Mouse (Mus musculus) layer of hippocampus, postnatal 14 days (tissue): Measurements from ENCODE around the gene Fbll1. TPM values are rescaled to one million over a fixed set of nuclear protein-coding genes. Genes with fewer than 3 reads are reported as not detected.
A peak's percentile ranks its signal among the peaks of the same experiment; 100 is the strongest.
"Not testable (repeated sequence)": the region's sequence is repeated elsewhere in the genome, so short reads cannot be mapped to it uniquely, and the experiment has no call there.

Experiments
- DNase-seq, 2 experiments: peaks; one replicate each; pipeline ENCODE4 v3.0.0; 2021 to 2022; ENCODE audit warnings: low spot score in 2 of 2, mixed read lengths in 1 of 2
- long read RNA-seq, 2 experiments: library from polyadenylated mRNA; stranded (forward); transcript quantifications; one replicate each; pipeline ENCODE4 v2.0.0; 2021
- total RNA-seq, 2 experiments: library from RNA; stranded (reverse); gene quantifications; 2 replicates each; pipeline ENCODE4 v1.2.3; 2021

Fbll1 gene
- 10 to 100 TPM; 47.2 to 49.1 TPM for total RNA-seq
- long read RNA-seq, experiment 1, transcript Fbll1-201 (1 exons, 1,503 nt), result major isoform, 66 of 66 reads
- long read RNA-seq, experiment 1, partial matches to known transcripts, result 0 of 66 reads
- long read RNA-seq, experiment 1, other reads (novel, unspliced or antisense), result 0 of 66 reads
- long read RNA-seq, experiment 2, transcript Fbll1-201 (1 exons, 1,503 nt), result major isoform, 106 of 106 reads
- long read RNA-seq, experiment 2, partial matches to known transcripts, result 0 of 106 reads
- long read RNA-seq, experiment 2, other reads (novel, unspliced or antisense), result 0 of 106 reads

- peak; percentile 28 to 36 for DNase-seq
Observed at GRCm38 (mm10) chr11:35798874-35799273, at the start of gene Fbll1. Gene Fbll1 (minus strand): TSS chr11:35798884.

- DNase-seq, result no peak
Observed at GRCm38 (mm10) chr11:35844299-35844698, 45.6 kb upstream of the Fbll1 start.

GRCm38 (mm10) chr11:35842560-35842959 lies 43.9 kb upstream of the Fbll1 start:
- not testable (repeated sequence) for DNase-seq

DNA sequence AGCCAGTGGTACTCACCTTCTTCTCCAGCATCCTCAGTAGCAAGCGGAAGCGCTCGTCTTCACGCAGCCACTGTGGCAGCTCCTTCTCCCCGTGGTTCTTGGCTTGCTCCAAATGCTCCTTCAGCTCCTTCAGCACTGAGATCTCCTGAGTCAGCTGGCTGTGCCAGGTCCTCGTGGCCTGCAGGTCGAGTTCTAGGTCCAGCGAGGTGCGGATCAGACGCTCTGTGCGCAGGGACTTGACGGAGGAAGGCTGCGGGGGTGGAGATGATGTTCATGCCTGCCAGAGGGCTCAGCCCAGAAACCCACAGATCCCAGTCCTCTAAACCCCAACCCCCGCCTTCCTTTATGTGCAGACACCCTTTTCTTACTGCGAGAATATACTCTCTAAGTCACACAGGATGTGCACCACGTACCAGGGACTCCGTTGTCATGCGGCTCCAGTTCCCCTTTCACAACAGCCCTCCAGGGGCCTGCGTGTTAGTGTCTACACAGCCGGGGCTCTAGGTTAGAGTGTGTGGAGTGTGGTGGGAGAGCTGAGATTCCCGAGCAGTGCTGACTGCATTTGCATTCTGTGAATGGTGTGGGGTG lies 43.1 kb upstream of the Fbll1 start:
- no peak for DNase-seq

DNA sequence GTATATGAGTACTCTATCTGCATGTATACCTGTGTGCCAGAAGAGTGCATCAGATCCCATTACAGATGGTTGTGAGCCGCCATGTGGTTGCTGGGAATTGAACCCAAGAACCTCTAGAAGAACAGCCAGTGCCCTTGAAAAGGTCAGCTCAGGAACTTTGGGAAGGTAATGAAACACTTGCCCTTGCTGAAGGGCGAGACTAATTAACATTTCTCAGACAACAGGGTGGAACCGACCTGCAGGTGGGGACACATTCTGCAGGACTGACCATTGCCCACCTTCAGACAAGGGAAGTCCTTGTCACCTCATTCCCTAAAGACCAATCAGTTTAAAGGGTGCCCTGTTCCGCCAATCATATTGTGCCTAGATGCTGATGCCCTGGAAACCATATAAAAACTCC lies 42.1 kb upstream of the Fbll1 start:
- DNase-seq, result not testable (repeated sequence)

GRCm38 (mm10) chr11:35840282-35840681 lies 41.6 kb upstream of the Fbll1 start:
- DNase-seq, result no peak

GRCm38 (mm10) chr11:35838345-35839338 lies 40.0 kb upstream of the Fbll1 start:
- peak; percentile 43 to 61 for DNase-seq

GRCm38 (mm10) chr11:35837156-35838126 lies 38.8 kb upstream of the Fbll1 start:
- DNase-seq, result no peak

- peak; percentile 91 to 96 for DNase-seq
Observed at GRCm38 (mm10) chr11:35834022-35834760, 35.5 kb upstream of the Fbll1 start, which contains the start of gene Rars. Gene Rars (minus strand): TSS chr11:35834506.

DNA sequence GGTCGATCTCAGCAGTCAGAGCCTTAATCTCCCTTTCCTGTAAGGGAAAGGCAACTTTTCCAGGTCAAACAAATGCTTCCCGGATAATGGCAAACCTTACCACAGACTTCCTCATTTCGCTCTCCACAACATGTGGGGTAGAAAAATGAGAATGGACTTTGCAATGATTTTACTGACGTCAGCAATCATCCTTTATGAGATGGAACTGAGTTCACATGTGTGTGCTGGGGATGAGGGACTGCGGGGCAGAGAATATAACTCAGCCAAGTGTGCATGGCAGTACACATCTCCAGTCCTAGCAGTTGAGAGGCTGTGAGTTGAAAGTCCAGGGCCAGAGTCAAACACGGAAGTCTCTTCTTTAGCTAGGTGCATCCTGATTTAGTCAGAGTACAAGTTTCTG lies 34.6 kb upstream of the Fbll1 start:
- no peak for DNase-seq

DNA sequence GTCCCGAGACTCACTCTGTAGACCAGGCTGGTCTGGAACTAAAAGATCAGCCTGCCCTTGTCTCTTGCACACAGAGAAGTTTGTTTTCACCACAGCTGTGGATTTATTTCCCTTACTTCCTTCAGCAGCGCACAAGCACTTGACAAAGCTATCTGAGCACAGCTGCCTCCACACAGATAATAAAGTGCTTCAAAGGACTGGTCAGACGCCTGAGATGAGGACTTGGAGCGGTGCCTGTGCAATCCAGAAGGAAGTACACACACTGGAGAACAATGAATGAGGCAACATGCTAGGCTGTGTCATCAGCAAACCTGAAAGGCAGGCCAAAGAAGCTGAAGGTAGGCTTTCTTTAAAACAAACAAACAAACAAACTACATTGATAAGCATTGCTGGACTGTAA lies 33.5 kb upstream of the Fbll1 start:
- no peak for DNase-seq

DNA sequence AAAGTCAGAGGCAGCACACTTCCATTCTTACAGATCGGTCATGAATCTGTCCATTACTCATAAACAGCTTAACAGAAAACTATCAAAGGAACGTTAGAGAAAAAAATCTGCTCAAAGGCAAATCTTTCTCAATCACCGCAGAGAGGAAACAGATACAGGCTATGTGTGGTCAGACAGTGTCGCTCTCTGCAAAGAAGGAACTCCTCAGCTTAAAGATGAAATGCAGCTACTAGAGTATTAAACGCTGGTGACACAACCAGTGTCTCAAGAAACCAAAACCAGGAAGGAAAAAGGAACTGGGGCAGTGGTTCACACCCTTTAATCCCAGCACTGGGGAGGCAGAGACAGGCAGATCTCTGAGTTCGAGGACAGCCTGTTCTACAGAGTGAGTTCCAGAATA lies 29.0 kb upstream of the Fbll1 start:
- no peak for DNase-seq

DNA sequence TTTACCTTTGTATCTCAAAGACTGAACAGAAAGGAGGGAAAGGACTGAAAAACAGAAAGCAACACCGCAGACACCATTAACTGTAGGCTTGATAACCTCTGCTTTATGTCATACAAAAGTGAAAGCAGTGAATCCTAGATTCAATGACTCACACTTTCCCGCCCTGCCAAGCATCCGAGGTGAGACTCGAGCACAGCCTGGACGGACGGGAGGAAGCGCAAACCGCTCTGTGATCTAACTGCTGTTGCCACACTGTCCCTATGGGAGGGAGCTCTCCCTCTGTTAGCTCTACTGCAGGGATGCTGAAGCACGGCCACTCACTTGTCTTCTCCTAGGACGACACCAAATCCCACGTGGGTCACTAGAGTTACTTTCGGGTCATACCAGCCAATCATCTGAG lies 17.6 kb upstream of the Fbll1 start:
- DNase-seq, result no peak

GRCm38 (mm10) chr11:35811458-35811857 lies 12.8 kb upstream of the Fbll1 start:
- DNase-seq, result no peak

- no peak for DNase-seq
Observed at GRCm38 (mm10) chr11:35801332-35801731, 2.6 kb upstream of the Fbll1 start.

DNA sequence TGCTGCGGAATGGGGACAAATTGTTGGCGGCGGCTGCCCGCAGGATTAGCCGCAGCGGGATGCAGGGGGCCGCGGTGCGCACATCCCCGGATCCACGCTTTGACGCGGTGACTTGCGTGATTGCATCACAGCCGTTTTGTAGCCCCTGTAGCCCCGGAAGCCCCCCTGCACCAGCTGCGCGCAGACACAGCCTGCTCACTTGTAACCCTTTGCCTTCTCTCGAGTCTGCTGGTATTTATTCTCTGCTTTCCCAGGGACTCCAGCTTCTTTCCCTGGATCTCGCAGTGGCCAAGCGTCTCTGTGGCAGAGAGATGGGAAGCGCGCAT lies 226 bp downstream of the Fbll1 start:
- DNase-seq, result peak; percentile 76 to 84

DNA sequence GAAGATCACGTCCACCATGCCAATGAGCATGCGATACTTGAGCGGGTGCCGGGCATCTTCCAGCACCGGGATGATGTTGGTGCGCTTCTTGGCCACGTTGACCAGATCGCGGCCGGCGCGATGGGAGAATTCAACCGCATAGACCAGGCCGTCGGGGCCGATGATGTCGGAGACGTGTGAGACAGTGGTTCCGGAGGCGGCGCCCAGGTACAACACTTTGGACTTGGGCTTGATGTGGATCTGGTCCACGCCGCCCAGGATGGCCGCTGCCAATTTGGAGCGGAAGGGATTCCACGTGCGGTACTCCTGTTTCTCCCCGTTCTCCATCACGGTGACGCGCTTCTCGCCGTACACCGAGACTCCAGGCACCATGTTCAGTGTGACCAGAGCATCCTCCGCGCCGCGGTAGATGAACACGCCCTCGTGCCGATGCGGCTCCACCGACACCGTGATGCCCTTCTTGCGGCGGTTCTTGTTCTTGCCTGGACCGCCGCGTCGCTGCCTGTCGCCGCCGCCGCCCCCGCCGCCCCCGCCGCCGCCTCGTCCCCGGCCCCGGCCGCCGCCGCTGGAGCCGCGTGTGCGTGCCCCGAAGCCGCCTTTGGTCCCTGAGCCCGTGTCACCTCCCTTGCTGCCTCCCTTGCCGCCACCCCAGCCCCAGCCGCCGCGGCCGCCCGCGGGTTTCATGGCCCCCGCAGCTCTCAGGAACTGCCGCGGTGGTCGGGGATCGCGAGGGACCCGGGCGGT lies 761 bp downstream of the Fbll1 start:
- DNase-seq, result peak; percentile 26 to 39

DNA sequence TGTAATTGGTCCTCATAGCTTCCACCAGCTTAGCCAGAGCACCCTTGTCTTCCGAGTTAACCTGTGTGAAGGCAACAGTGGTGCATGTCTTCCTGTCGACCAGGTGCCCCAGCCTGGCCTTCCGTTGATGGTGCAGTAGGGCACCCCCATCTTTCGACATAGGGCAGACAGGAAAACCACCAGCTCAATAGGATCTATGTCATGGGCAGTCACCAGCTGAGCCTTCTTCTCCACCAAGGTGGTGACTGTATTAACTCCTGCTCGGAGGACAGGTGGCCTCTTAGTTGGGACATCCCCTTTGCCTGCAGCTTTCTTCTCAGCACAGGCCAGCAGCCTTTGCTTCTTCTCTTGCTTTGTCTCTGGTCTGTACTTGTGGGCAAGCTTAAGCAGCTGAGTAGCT lies 5.9 kb downstream of the Fbll1 start:
- DNase-seq, result not testable (repeated sequence)

DNA sequence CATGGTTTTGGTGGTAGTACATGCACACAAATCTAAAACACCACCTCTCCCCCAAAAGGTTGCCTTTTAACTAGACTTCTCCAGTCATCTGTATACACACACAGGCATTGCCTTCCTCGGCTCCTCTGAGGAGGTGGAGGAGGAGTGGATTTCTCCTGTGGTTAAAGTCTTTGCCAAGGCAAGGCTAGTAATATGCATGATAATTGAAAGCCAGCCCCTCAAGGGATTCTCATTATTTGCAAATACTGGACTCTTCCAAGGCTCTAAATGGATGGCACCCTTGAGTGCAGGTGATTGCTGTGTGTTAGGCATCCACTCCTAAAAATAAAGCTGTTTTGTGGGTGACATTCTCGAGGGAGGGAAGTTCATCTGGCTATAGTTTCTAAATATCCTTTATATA lies 10.2 kb downstream of the Fbll1 start:
- no peak for DNase-seq
